ENCODE assay signal across 14 mouse cellular contexts in the genomic region with DNA sequence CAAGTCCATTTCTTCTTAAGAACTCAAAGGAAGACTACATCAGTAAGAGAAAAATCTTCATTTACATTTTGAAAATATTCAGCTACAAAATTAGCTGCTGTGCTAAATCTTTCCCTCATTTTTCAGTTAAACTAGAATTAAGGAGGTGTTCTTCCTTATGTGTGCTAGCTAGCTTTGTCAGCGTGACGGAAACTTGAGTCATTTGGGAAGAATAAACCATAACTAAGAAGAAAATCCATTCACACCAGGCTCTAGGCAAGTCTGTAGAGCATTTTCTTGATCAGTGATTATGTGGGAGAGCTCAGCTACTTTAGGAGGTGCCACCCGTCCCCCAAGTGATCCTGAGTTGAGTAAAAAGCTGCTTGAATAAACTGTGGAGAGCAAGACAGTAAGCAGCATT.
"Had no signal": no experiment of that assay in that cellular context is flagged by ENCODE, and none has a peak within 500 bp of the region (broad histone marks: within the 10 kb centered on the region; RNA-seq: fewer than 3 reads in every experiment).

No protein-coding gene starts in this region.

- ATAC-seq: liver, postnatal 0 days; lung, postnatal 0 days; midbrain, embryonic 13.5 days; midbrain, embryonic 15.5 days had no signal

- DNase-seq: liver, postnatal 0 days; lung, adult 2 months; lung, postnatal 14 days; lung, postnatal 36 days; retina, postnatal 1 day; right cerebral cortex, postnatal 25 days; right cerebral cortex, postnatal 4 days; spleen, adult 18-20 months; thymus, adult 2 months; thymus, postnatal 25 days; thymus, postnatal 4 days had no signal
